Mouse (Mus musculus) intestine, embryonic 14.5 days (tissue): Measurements from ENCODE around the gene Sppl2c. TPM values are rescaled to one million over a fixed set of nuclear protein-coding genes. Genes with fewer than 3 reads are reported as not detected.

Experiments
- ATAC-seq: fragments of 200-750 bp; cut with Nextera tagmentation; replicated peaks from 2 replicates; pipeline ENCODE4 v1.8.0; 2017; ENCODE audit warnings: low read depth, moderate number of reproducible peaks, moderate TSS enrichment, moderate library complexity; ENCODE audit not compliant: low FRiP score, low TSS enrichment
- DNase-seq: peaks from one replicate; pipeline ENCODE4 v3.0.0-alpha.2; 2018; ENCODE audit warnings: low spot score
- H3K27ac ChIP-seq: fragments of 300-500 bp; sonication (generic); 2 replicates; pipeline ENCODE4 v1.5.1; 2014; ENCODE audit warnings: low read depth, mild to moderate bottlenecking, control low read depth
- H3K27me3 ChIP-seq: fragments of 300-500 bp; sonication (generic); replicated peaks from 2 replicates; pipeline ENCODE4 v1.6.1; 2014; ENCODE audit warnings: low read length, control low read depth; ENCODE audit not compliant: control insufficient read depth, insufficient read depth
- H3K36me3 ChIP-seq: fragments of 300-500 bp; sonication (generic); 2 replicates; pipeline ENCODE4 v1.6.1; 2014; ENCODE audit warnings: low read length, control low read depth; ENCODE audit not compliant: control insufficient read depth, insufficient read depth
- H3K4me1 ChIP-seq: fragments of 300-500 bp; sonication (generic); replicated peaks from 2 replicates; pipeline ENCODE4 v1.6.1; 2014; ENCODE audit warnings: low read length, control low read depth, mixed read lengths; ENCODE audit not compliant: control insufficient read depth, insufficient read depth
- H3K4me2 ChIP-seq: fragments of 300-500 bp; sonication (generic); 2 replicates; pipeline ENCODE4 v1.6.1; 2014; ENCODE audit warnings: low read length
- H3K4me3 ChIP-seq: fragments of 300-500 bp; sonication (generic); 2 replicates; pipeline ENCODE4 v1.5.1; 2014; ENCODE audit warnings: low read depth, low read length, control low read depth, mixed read lengths
- H3K9ac ChIP-seq: fragments of 300-500 bp; sonication (generic); 2 replicates; pipeline ENCODE4 v1.6.1; 2014; ENCODE audit warnings: mild to moderate bottlenecking, low read length
- H3K9me3 ChIP-seq: fragments of 300-500 bp; sonication (generic); 2 replicates; pipeline ENCODE4 v1.6.1; 2016; ENCODE audit warnings: low read length, control low read depth; ENCODE audit not compliant: control insufficient read depth
- WGBS: fragments of 180-500 bp; shearing (Covaris S2); extraction: QIAGEN DNeasy Blood & Tissue Kit; methylation state at CpG from one replicate; pipeline ENCODE4 v1.1.7; 2014; 5-methylcytosine and 5-hydroxymethylcytosine counted together
- polyA plus RNA-seq: library from polyadenylated mRNA; unstranded; fragments of >200 nt; fragmentation: Nextera tagmentation; extraction: Ambion mirVana; gene quantifications from 2 replicates; pipeline ENCODE4 v1.2.1, GENCODE M21; 2014

The Sppl2c gene
- polyA plus RNA-seq, 1 experiment from 2014 or later = not detected

DNA sequence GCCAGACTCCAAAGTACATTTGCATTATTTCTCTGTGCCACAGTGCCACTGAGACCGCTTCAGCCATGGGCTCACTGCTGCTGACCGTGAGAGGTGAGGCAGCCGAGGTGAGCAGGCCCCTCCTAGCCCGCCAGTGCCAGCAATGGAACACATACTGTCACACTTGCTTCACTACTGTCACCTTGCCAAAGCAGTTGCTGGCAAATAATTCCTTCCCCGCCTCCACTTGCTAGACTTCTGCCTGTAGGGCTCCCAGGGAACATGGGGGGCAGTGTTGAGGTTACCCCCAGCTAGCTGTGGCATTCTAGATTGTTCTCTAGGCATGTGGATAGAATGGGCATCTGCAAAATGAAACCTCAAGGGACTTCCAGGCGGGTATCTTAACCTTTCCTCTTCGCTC lies 51.1 kb downstream of the Sppl2c start:
- Histone ChIP-seq H3K27me3 (peaks cover 49% of the 10 kb centered on the region), H3K36me3 (no peaks in the 10 kb centered on the region), H3K4me1 (no peaks in the 10 kb centered on the region; the same call in 1 of the 2 replicates), H3K4me3 (no peak overlapping the region), H3K27ac (no peak overlapping the region), H3K4me2 (no peak overlapping the region), H3K9me3 (no peaks in the 10 kb centered on the region), H3K9ac (no peak overlapping the region)
- DNase-seq (no peak), ATAC-seq (no peak)
- WGBS = 76% methylated on average over 7 of the region's 7 CpGs

DNA sequence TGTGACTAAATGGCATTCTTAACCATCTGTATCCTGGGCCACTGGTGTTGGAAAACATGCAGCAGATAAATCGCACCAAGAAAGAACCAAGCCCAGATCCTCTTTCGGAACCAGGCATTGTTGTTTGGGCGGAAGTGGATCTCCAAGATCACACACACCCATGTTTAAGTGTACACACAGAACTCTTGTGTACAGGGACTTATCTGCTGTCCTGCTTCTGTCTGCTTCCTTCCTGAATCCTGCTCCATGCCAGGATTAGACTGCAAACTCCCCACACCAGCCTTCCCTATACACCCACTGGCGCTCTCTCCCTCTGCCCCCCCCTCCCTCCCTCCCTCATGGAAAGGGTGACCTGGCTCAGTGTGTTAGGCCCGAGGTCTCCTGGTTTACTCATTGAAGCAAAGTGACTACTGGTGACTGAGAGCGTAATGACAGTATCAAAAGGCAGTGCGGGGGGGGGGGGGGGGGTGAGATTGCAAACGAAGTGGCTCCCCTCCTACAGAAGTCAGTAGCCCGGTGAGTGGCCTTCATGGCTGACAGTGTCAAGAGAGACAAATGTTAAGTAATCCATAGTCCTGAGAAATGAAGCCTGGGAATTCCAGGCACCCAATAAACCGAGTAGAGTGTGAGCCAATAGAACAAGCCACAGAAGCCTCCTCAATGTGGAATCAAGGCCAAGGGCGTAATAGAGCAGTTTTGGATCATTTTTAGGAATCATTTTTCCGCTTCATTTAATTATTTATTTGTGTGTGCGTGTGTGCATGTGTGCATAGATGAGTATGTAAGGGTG lies 52.0 kb downstream of the Sppl2c start:
- 61% methylated on average over 13 of the region's 13 CpGs for WGBS
- no peak overlapping the region for H3K4me2 ChIP-seq
- H3K36me3 ChIP-seq = no peaks in the 10 kb centered on the region
- no peaks in the 10 kb centered on the region for H3K9me3 ChIP-seq
- no peak overlapping the region for H3K4me3 ChIP-seq
- no peaks in the 10 kb centered on the region; the same call in 1 of the 2 replicates for H3K4me1 ChIP-seq
- no peak overlapping the region for H3K27ac ChIP-seq
- ATAC-seq = no peak
- no peak for DNase-seq
- H3K9ac ChIP-seq = no peak overlapping the region
- peaks cover 40% of the 10 kb centered on the region for H3K27me3 ChIP-seq

Other genes with a start within 250 kb of the Sppl2c start
- 40.8 and 46.6 TPM in 2 replicates for gene Nsf, start 232.3 kb upstream of the Sppl2c start, polyA plus RNA-seq
- 48.8 and 57.5 TPM in 2 replicates for gene Arf2, start 219.6 kb upstream of the Sppl2c start, polyA plus RNA-seq
- gene Crhr1, start 53.5 kb upstream of the Sppl2c start, polyA plus RNA-seq = 0.12 and 0.26 TPM in 2 replicates
- gene Mapt, start 45.1 kb downstream of the Sppl2c start, polyA plus RNA-seq = 16.8 and 18.9 TPM in 2 replicates